Mouse (Mus musculus): ENCODE data around the gene Antxr1.

Gene Antxr1

DNA sequence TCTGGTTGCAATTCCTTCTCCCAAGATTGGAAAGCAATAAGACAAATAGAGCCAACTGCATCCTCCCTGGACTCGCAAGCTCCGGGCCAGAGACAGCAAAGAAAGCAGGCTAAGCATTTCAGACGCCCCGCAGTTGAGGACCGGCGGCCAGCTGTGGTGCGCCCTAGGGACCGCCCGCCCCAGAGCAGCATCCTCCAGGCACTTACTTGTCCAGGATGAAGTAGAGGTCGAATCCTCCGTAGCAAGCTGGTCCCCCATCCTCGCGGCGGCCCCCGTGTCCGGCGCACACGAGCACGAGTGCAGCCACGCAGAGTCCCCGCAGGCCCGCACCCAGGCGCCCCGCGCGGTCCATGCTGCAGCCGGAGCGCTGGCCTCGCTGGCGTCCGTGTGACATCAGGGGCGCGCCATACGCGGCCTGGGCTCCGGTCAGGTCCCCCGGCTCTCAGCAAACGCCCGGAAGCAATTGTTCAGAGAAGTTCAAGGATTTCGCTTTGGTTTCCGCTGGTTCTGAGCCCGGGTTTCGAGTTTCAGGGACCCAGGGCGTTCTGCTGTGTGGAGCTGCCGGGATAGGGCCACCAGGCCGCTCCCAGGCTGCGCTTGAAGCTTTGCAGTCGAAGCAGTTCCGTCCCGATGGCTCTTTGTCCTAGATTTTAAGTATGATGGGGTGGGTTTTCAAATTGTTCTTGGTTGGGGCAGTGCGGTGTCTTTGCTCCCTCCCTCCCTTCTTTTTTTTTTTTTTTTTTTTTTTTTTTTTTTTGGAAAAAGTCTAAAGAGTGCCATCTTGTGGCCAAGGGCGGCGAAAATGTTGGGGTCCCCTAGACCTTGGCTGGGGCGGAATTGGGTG is at the start of gene Antxr1:
Gene Antxr1, minus strand, starts transcription at position 731 of the 844 bp plus-strand sequence.
- peak; percentile 56 for DNase-seq

DNA sequence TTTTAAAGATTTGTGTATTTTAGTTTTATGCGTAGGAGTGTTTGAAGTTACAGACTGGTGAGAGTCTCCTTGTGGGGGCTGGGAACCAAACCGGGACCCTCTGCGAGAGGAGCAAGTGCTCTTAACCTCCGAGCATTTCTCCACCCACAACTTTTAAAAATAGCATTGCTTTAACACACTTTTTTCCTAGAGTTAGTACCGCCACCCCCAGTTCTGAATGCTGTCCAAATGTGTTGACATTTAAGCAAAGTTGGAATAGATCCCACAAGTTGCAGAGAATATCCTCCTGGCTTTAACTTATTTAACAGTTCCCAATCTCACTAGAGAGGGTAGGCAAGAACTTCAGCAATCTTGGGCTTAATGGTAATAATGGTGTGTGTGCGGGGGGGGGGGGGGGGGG is 49.1 kb upstream of the Antxr1 start:
- DNase-seq: no peak

GRCm38 (mm10) chr6:87383926-87384691 is 48.5 kb upstream of the Antxr1 start:
- no peak for DNase-seq

DNA sequence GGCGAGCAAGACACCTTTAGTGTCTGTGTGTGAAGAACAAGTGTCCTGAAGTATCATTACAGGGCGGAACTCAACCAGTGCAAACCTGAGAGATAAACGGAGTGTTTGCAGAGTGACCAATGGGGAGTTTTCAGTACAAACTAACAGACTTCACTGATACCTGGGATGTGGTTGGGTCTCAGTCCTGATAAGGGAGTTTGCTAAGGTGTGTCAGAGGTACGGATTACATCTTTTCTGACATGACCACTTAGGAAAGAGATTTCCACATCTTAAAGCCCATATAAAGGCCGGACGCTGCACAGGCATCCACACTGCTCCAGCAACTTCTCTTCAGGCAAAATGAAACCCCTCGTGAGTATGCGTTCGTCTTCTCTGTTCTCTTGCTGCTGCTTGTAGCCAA is 37.4 kb upstream of the Antxr1 start, which contains the start of gene Gkn2:
Gene Gkn2, plus strand, starts transcription at position 301 of the 400 bp plus-strand sequence.
- no peak for DNase-seq

- no peak for DNase-seq
These were observed 33.6 kb upstream of the Antxr1 start for GRCm38 (mm10) chr6:87369223-87369622.

DNA sequence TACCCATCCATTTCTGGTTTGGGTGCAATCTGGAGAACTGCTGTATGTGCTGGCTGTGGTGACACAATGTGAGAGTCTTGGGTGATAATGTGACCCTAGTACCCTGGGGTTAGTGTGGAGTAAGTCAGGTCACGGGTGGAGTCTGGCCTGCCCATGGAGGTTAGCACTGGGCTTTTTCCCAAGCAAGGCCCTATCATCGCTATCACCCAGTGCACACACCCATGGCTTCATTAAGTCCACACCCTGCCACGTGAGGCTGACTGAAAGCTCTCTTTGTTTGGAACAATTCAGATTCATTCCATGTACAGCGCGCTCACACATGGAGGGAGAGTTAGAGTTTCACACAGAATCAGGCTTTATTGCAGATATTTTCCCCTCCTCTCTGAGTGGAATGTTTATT is 18.8 kb upstream of the Antxr1 start:
- no peak for DNase-seq

GRCm38 (mm10) chr6:87350829-87351228 is 15.2 kb upstream of the Antxr1 start, which contains the start of gene Gkn1:
Gene Gkn1 (minus strand): TSS chr6:87350942.
- no peak for DNase-seq

GRCm38 (mm10) chr6:87335935-87336295 is 294 bp upstream of the Antxr1 start:
- no peak for DNase-seq

GRCm38 (mm10) chr6:87334361-87335090 is 1.1 kb downstream of the Antxr1 start:
- DNase-seq: no peak

- no peak for DNase-seq
These were observed 3.2 kb downstream of the Antxr1 start for GRCm38 (mm10) chr6:87332380-87332779.

DNA sequence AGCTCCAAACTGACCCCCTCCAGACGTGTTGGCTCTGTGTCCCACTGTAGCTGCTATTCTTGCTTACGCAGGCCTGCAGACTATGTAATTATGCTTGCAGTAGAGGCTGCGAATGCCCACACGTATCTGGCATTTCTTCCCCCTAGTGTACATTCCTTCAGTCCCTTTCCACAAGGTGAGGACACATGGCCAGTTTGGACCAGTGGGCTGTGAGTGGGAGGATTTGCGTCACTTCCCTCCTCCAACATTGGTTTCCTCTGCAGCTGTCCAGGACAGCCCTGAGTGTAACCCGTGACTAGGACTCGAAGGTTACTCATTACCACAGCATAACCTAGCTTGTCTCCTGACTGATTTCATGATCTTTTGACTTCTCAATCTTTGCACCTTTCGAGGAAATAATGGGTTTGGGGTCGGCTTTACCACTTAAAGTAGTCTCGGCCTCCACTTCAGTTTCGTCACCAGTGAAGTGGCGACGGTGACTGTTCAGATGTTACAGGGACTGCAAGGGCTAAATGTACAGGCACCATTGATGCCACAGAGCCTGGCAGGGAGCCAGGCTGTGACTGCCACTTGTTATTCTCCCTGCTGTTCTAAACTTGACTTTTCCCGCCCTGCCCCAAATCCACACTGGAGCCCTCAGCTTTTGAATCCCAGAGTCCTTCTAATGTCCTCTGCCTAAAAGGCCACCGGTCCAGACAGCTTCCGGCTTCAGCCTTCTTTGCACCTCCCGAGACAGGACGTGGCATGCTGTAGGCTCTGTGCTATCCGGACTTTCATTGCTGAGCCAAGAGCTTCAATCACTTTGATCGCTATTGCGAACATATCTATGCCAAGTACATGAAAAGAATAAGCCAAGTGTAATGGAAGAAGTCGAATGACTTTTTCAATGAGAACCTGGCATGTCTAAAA is 7.1 kb downstream of the Antxr1 start:
- DNase-seq: no peak

- DNase-seq: no peak
These were observed 8.7 kb downstream of the Antxr1 start for GRCm38 (mm10) chr6:87326932-87327331.

- DNase-seq: peak; percentile 72
These were observed 12.2 kb downstream of the Antxr1 start for GRCm38 (mm10) chr6:87323381-87323780.

GRCm38 (mm10) chr6:87318651-87319050 is 17.0 kb downstream of the Antxr1 start:
- no peak for DNase-seq

GRCm38 (mm10) chr6:87316966-87317365 is 18.7 kb downstream of the Antxr1 start:
- DNase-seq: no peak

- DNase-seq: no peak
These were observed 22.9 kb downstream of the Antxr1 start for GRCm38 (mm10) chr6:87312761-87313160.

DNA sequence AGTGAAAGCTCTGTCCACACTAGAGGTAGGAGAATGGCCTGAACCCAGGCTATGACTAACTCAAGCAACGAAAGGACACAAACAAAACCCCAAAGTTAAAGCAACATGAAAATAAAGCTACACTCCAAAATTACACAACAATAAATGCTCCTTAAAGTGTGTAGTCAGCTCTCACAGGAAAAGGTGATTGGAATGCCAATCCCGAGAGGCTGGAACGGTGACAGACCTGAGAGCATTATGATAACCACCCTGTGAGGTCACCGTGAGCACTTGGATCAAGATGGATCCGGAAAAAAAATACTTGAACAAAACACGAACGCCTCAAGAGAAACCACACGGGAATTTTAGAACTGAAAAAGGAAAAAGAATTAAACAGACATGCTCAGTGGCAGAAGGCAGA is 31.1 kb downstream of the Antxr1 start:
- no peak for DNase-seq

DNA sequence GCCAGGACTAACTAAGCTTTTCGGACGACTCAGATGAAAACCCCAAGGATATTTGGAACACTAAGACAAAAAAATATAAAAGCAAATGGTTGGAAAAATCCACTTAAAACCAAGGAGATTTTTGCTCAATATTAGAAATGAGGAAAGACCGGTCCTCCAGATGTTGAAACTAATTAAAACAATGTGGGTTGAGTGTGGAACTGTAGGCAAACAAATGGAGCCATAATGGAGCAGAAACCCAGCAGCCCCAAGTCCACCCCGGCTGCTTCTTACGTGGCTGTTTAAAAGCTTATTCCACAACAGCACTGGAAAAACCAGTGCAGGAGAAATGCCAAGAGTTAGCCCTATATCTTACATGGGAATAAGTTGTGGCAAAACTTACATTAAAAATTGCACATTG is 32.9 kb downstream of the Antxr1 start:
- no peak for DNase-seq

GRCm38 (mm10) chr6:87301991-87302390 is 33.6 kb downstream of the Antxr1 start:
- DNase-seq: no peak

GRCm38 (mm10) chr6:87294904-87295303 is 40.7 kb downstream of the Antxr1 start:
- DNase-seq: no peak

DNA sequence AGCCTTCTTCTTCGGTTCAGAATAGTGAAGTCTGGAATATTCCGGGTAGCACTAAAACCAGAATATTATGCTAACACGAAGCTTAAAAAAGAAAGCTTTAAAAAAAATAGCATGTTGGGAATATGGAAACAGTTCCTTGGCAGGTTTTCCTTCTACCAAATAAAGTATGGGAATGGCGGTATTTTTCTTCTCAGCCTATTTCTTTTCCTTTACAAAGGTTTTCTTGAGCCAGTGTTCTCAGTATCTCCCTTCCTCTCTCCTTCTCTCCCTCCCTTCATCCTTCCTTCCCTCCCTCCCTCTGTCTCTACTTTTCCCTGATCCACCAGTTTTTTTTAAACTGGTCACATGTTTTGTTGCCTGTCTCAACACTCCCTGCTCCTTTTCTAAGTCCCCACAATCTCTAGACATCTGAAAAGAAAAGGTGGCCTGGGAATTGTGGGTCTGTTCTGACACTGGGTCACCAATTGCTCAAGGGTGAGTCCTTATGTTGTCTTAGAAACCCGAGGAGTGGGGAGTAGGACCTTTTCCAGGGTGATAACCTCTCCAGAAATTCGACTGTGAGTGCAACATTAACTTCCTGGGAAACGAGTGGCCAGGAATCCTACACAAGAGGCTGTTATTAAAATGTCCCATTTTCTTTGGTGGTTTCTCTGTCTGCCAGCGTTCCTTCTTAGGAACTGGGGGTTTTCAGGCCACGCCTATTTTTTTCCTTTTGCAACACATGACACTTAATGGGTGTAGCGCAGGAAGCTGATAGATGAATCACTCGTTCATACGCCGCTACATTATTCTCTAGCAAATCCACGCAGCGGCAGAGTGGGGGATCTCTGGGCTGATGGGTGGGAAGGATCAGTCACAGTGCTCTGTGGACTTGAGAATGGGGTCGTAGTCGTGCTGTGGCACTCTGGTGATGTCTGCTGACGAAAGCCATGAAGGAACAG is 42.4 kb downstream of the Antxr1 start:
- no peak for DNase-seq
